ENCODE assay signal across 14 mouse cellular contexts in genomic region chr2:66206796-66207195, GRCm38 (mm10).
"Had no signal": no experiment of that assay in that cellular context is flagged by ENCODE, and none has a peak within 500 bp of the region (broad histone marks: within the 10 kb centered on the region; RNA-seq: fewer than 3 reads in every experiment).

No protein-coding gene starts in this region.

- DNase-seq: lung, adult 18-20 months; lung, embryonic 14.5 days; lung, postnatal 10 days; lung, postnatal 36 days; right cerebral cortex, postnatal 14 days; thymus, adult 2 months; thymus, postnatal 25 days; thymus, postnatal 4 days had no signal

- H3K4me3 ChIP-seq: midbrain, embryonic 13.5 days; midbrain, embryonic 15.5 days; neural tube, embryonic 12.5 days; stomach, embryonic 15.5 days had no signal

- ATAC-seq: midbrain, embryonic 13.5 days; midbrain, embryonic 15.5 days had no signal

- H3K27ac ChIP-seq: macrophage; midbrain, embryonic 13.5 days; midbrain, embryonic 15.5 days; neural tube, embryonic 12.5 days; stomach, embryonic 15.5 days; stomach, postnatal 0 days had no signal

- H3K27me3 ChIP-seq: midbrain, embryonic 13.5 days; midbrain, embryonic 15.5 days; neural tube, embryonic 12.5 days; stomach, embryonic 15.5 days had no signal

- H3K36me3 ChIP-seq: stomach, embryonic 15.5 days had no signal

- H3K4me1 ChIP-seq: midbrain, embryonic 13.5 days; midbrain, embryonic 15.5 days; neural tube, embryonic 12.5 days; stomach, embryonic 15.5 days had no signal
